Mouse (Mus musculus): Measurements from ENCODE around the gene Sars. TPM values are rescaled to one million over a fixed set of nuclear protein-coding genes. Genes with fewer than 3 reads are reported as not detected.

Gene Sars
- polyA plus RNA-seq, 1 experiment from 2014 or later = 220 TPM

GRCm38 (mm10) chr3:108423006-108423405 lies 22.0 kb downstream of the Sars start:
- no peaks in the 10 kb centered on the region for H3K9me3 ChIP-seq
- no peak for ATAC-seq (ENCODE audit: low FRiP score)
- peak overlapping the region; percentile 55 for H3K9ac ChIP-seq

GRCm38 (mm10) chr3:108415831-108416223 lies 29.2 kb downstream of the Sars start:
- peaks cover 6% of the 10 kb centered on the region for H3K9me3 ChIP-seq
- H3K27ac ChIP-seq = peak overlapping the region; percentile 96
- H3K4me1 ChIP-seq (replicated peaks) = peaks cover 49% of the 10 kb centered on the region
- H3K4me2 ChIP-seq = peak overlapping the region; percentile 85
- peak overlapping the region; percentile 98 for H3K9ac ChIP-seq
- H3K4me3 ChIP-seq = peak overlapping the region; percentile 90
- ATAC-seq (ENCODE audit: low FRiP score) = peak; percentile 76
- WGBS = under 1% methylated on average over 42 of the region's 48 CpGs
- no peaks in the 10 kb centered on the region for H3K27me3 ChIP-seq
- H3K36me3 ChIP-seq = peaks cover 28% of the 10 kb centered on the region

More at GRCm38 (mm10) chr3:108423006-108423405, 22.0 kb downstream of the Sars start:
- Histone ChIP-seq H3K4me3 (no peak overlapping the region), H3K27ac (peak overlapping the region; percentile 79), H3K4me2 (peak overlapping the region; percentile 49), H3K36me3 (peaks cover 30% of the 10 kb centered on the region), H3K27me3 (no peaks in the 10 kb centered on the region), H3K4me1 (replicated peaks) (peaks cover 46% of the 10 kb centered on the region)
- 26% methylated on average over 6 of the region's 6 CpGs for WGBS

DNA sequence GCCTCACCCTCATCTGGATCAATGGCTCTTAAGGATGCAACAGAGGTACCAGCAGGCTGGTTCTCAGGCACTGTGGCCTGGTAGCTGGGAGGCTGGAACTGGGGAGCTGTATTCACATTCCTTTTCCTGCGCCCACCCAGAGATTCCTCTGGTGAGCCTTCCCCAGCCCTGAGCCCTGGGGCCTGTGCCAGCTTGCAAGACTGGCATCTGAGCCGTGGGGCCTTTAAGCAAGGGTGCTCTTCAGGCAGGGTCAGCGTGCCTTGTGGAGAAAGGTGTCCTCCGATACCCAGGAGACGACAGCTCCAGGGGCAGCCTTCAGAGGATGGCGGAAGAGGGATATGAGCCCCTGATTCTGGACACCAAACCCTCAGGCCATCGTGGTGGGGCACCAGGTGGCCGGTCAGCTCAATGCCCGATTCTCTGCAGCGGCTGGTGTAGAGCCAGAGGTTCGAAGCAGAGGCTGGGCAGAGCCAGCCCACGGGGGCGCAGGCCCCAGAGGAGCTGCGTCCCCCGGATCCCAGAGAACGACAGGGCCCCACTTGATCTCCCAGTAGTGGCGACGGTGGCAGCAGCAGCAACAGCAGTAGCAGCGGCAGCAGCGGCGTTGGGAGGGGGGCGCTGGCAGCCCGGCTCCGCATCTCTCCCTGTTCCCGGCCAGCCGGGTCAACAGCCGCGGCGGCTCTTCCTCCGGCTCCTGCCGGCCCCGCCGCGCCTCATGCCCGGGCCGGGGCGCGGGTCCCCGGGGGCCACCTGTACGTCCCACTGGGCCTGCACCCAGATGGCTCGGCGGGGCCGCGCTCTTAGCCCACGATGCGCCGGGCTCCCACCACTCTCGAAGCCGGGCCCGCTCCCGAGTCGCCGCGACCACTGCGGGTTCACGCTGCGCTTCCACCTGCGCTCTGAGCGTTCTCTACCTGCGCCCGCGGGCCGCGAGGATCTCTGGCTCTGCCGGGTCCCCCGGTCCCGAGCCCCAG lies 29.9 kb downstream of the Sars start, which contains the start of gene Celsr2:
Gene Celsr2 (minus strand): TSS at position 696 of the 974 bp plus-strand sequence.
- peak within 1 kb of the TSS; percentile 96 for H3K27ac ChIP-seq
- peak within 1 kb of the TSS; percentile 90 for H3K4me3 ChIP-seq
- ATAC-seq (ENCODE audit: low FRiP score) = peak; percentile 19
- peaks cover 6% of the 10 kb centered on the region for H3K9me3 ChIP-seq
- 4% methylated on average over 46 of the region's 67 CpGs for WGBS
- H3K27me3 ChIP-seq = no peaks in the 10 kb centered on the region
- peaks cover 56% of the 10 kb centered on the region for H3K4me1 ChIP-seq (replicated peaks)
- H3K36me3 ChIP-seq = peaks cover 28% of the 10 kb centered on the region
- peak within 1 kb of the TSS; percentile 85 for H3K4me2 ChIP-seq
- peak within 1 kb of the TSS; percentile 98 for H3K9ac ChIP-seq

DNA sequence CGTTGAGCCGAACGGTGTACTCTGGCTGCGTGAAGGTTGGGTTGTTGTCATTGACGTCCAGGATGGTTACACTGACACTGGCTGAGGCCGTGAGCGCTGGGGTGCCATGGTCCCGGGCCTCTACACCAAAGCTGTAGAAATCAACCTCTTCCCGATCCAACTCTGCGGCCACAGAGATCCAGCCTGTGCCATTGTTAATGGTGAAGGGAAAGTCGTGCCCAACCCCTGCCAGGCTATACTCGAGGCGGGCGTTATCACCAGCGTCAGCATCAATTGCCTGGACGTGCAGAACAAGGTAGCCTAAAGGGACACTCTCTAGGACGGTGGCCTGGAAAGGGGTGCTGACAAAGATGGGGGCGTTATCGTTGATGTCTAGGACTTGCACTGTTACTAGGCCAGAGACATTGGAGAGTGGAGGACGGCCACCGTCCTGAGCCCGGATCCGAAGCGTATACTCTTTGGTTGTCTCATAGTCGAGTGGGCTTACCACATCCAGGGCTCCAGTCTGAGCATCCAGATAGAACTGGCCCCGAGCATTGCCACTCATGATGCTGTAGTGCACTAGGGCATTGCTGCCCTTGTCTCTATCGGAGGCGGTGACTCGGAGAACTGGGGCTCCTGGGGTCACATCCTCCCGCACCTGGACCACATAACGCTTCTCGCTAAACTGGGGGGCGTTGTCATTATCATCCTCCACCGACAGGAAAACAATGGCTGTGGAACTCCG lies 31.2 kb downstream of the Sars start:
- H3K4me1 ChIP-seq (replicated peaks) = peaks cover 69% of the 10 kb centered on the region
- H3K9ac ChIP-seq = peak overlapping the region; percentile 98; the same call in 1 of the 2 replicates
- peak overlapping the region; percentile 90 for H3K4me3 ChIP-seq
- 95% methylated on average over 35 of the region's 35 CpGs for WGBS
- 0 out of 2 replicates have a peak overlapping the region, but pooled peaks have one; percentile 99 for H3K27ac ChIP-seq
- peaks cover 35% of the 10 kb centered on the region for H3K36me3 ChIP-seq
- H3K4me2 ChIP-seq = peak overlapping the region; percentile 85
- ATAC-seq (ENCODE audit: low FRiP score) = no peak
- peaks cover 6% of the 10 kb centered on the region for H3K9me3 ChIP-seq
- no peaks in the 10 kb centered on the region for H3K27me3 ChIP-seq

DNA sequence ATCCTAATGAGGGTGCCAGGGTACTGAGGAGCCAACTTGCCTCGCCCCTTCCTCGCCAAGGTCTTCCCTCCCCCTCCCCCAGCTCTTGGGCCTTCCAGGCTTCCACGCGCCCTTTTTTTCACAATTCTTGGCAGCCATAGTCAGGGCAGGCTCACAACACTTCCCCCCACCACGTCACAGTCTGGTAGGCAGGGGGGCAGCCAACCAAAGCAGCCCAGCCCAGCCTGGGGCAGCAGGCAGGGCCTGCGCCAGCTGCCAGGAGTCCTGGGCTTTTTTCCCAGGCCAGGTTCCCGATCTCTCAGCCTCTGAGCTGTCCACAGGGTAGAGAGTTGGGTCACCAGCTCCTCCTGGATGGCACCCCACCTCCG lies 33.3 kb downstream of the Sars start:
- H3K36me3 ChIP-seq = peaks cover 53% of the 10 kb centered on the region
- H3K4me3 ChIP-seq = peak overlapping the region; percentile 90
- peak overlapping the region; percentile 99 for H3K27ac ChIP-seq
- peaks cover 88% of the 10 kb centered on the region for H3K4me1 ChIP-seq (replicated peaks)
- peaks cover 6% of the 10 kb centered on the region for H3K9me3 ChIP-seq
- peak overlapping the region; percentile 85 for H3K4me2 ChIP-seq
- 23% methylated on average over 8 of the region's 8 CpGs for WGBS
- H3K9ac ChIP-seq = peak overlapping the region; percentile 87
- H3K27me3 ChIP-seq = no peaks in the 10 kb centered on the region
- ATAC-seq (ENCODE audit: low FRiP score) = peak; percentile 52

- no peak; the same call in 1 of the 2 replicates for ATAC-seq (ENCODE audit: low FRiP score)
- Histone ChIP-seq H3K27ac (peak overlapping the region; percentile 99), H3K36me3 (peaks cover 58% of the 10 kb centered on the region), H3K9me3 (peaks cover 6% of the 10 kb centered on the region), H3K4me3 (peak overlapping the region; percentile 90), H3K9ac (peak overlapping the region; percentile 87), H3K4me2 (peak overlapping the region; percentile 85), H3K4me1 (replicated peaks) (peaks cover 91% of the 10 kb centered on the region), H3K27me3 (no peaks in the 10 kb centered on the region)
- WGBS = 15% methylated on average over 5 of the region's 5 CpGs
These were observed 33.8 kb downstream of the Sars start for GRCm38 (mm10) chr3:108411026-108411753.

DNA sequence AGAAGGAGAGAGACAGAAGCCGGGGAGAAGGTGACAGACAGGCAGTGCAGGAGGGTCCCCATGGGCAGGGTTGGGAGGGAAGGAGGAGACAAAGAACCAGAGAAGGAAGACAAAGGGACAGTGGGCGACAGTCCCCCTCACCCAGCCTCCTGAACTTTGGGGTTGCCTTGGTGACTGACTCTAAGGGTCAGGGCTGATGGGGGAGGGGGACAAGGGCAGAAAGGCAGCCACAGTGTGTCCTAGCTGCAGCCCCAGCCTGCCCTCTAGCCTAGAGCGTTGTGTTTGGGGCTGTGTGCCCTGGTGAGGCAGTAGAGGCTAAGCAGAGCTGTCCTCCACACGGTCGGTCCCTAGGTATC lies 34.7 kb downstream of the Sars start:
- Histone ChIP-seq H3K9ac (peak overlapping the region; percentile 87), H3K4me2 (peak overlapping the region; percentile 85), H3K27ac (peak overlapping the region; percentile 99), H3K36me3 (peaks cover 65% of the 10 kb centered on the region), H3K27me3 (no peaks in the 10 kb centered on the region), H3K4me3 (peak overlapping the region; percentile 90), H3K9me3 (peaks cover 6% of the 10 kb centered on the region), H3K4me1 (replicated peaks) (peaks cover 97% of the 10 kb centered on the region)
- 5% methylated on average over 5 of the region's 5 CpGs for WGBS
- peak; percentile 29 for ATAC-seq (ENCODE audit: low FRiP score)

GRCm38 (mm10) chr3:108409656-108410358 lies 35.2 kb downstream of the Sars start:
- Histone ChIP-seq H3K9ac (peak overlapping the region; percentile 87), H3K27ac (peak overlapping the region; percentile 99), H3K36me3 (peaks cover 69% of the 10 kb centered on the region), H3K27me3 (no peaks in the 10 kb centered on the region), H3K4me2 (peak overlapping the region; percentile 85), H3K4me1 (replicated peaks) (peaks cover 98% of the 10 kb centered on the region), H3K9me3 (peaks cover 6% of the 10 kb centered on the region), H3K4me3 (peak overlapping the region; percentile 90)
- ATAC-seq (ENCODE audit: low FRiP score) = peak; percentile 0; the same call in 1 of the 2 replicates
- WGBS = 10% methylated on average over 8 of the region's 8 CpGs

DNA sequence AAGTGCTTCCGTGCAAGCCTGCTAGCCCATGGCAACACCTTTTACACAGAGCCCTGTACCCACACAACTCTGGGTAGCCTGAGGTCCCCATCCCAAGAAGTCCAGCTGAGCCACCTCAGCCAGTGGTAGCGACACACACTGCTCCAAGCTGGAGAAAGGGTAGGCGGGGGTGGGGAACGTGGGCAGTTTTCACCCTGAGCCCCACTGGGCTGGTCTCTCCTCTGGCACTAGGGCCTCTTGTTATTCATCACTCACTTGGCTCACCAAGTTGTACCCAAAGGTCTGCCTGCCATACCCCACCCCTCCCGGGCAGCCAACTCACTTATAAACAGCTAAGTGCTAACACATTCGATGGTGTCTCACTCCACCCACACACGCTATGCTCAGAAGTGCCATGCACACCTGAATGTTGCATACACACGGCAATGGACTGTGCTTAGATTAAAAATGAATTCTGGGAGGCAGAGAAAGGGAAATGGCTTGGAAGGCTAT lies 36.4 kb downstream of the Sars start:
- Histone ChIP-seq H3K36me3 (peaks cover 72% of the 10 kb centered on the region), H3K27ac (0 out of 2 replicates have a peak overlapping the region, but pooled peaks have one; percentile 48), H3K4me2 (peak overlapping the region; percentile 85), H3K4me3 (peak overlapping the region; percentile 90; the same call in 1 of the 2 replicates), H3K9me3 (peaks cover 3% of the 10 kb centered on the region; the same call in 1 of the 2 replicates), H3K27me3 (no peaks in the 10 kb centered on the region), H3K9ac (0 out of 2 replicates have a peak overlapping the region, but pooled peaks have one; percentile 29), H3K4me1 (replicated peaks) (peaks cover 96% of the 10 kb centered on the region)
- no peak for ATAC-seq (ENCODE audit: low FRiP score)
- 83% methylated on average over 8 of the region's 8 CpGs for WGBS

GRCm38 (mm10) chr3:108406306-108406885 lies 38.6 kb downstream of the Sars start:
- H3K27me3 ChIP-seq = no peaks in the 10 kb centered on the region
- H3K27ac ChIP-seq = peak overlapping the region; percentile 84
- ATAC-seq (ENCODE audit: low FRiP score) = no peak
- peak overlapping the region; percentile 5; the same call in 1 of the 2 replicates for H3K4me3 ChIP-seq
- peak overlapping the region; percentile 13; the same call in 1 of the 2 replicates for H3K4me2 ChIP-seq
- peak overlapping the region; percentile 46; the same call in 1 of the 2 replicates for H3K9ac ChIP-seq
- peaks cover 75% of the 10 kb centered on the region for H3K36me3 ChIP-seq
- WGBS = 68% methylated on average over 24 of the region's 24 CpGs
- H3K9me3 ChIP-seq = no peaks in the 10 kb centered on the region
- peaks cover 95% of the 10 kb centered on the region for H3K4me1 ChIP-seq (replicated peaks)
